ENCODE assay signal across 23 mouse cellular contexts in genomic region chr9:22028467-22028866, GRCm38 (mm10). TPM values are rescaled to one million over a fixed set of nuclear protein-coding genes. Genes with fewer than 3 reads are reported as not detected.
A peak's percentile ranks its signal among the peaks of the same experiment; 100 is the strongest.
DNase-seq lines count a peak whose midpoint lies in the region; ATAC-seq lines count a peak whose summit lies in the region.
"Had no signal": no experiment of that assay in that cellular context is flagged by ENCODE, and none has a peak within 500 bp of the region (broad histone marks: within the 10 kb centered on the region; RNA-seq: fewer than 3 reads in every experiment).

No protein-coding gene starts in this region.

- no peaks in the 10 kb centered on the region for H3K9me3 ChIP-seq in hindbrain, embryonic 10.5 days
- no peaks in the 10 kb centered on the region for H3K9me3 ChIP-seq in hindbrain, embryonic 14.5 days (ENCODE audit: control insufficient read depth, low read length)
- no peaks in the 10 kb centered on the region for H3K9me3 ChIP-seq in midbrain, embryonic 13.5 days
- H3K9me3 ChIP-seq in midbrain, embryonic 15.5 days = no peaks in the 10 kb centered on the region
- H3K9me3 ChIP-seq: liver, embryonic 15.5 days had no signal

- peaks cover 6% of the 10 kb centered on the region; the same call in 1 of the 2 replicates for H3K27me3 ChIP-seq in hindbrain, embryonic 10.5 days (ENCODE audit: insufficient read depth, poor library complexity, severe bottlenecking)
- H3K27me3 ChIP-seq in hindbrain, embryonic 14.5 days (ENCODE audit: control insufficient read depth, insufficient read depth, low read length) = no peaks in the 10 kb centered on the region
- H3K27me3 ChIP-seq in midbrain, embryonic 13.5 days = no peaks in the 10 kb centered on the region
- no peaks in the 10 kb centered on the region for H3K27me3 ChIP-seq in midbrain, embryonic 15.5 days (replicated peaks)
- H3K27me3 ChIP-seq: liver, embryonic 15.5 days had no signal

- peaks cover 86% of the 10 kb centered on the region for H3K36me3 ChIP-seq in hindbrain, embryonic 10.5 days
- H3K36me3 ChIP-seq in hindbrain, embryonic 14.5 days (replicated peaks; ENCODE audit: control insufficient read depth, insufficient read depth) = peaks cover 89% of the 10 kb centered on the region
- peaks cover 88% of the 10 kb centered on the region for H3K36me3 ChIP-seq in midbrain, embryonic 13.5 days
- H3K36me3 ChIP-seq in midbrain, embryonic 15.5 days (replicated peaks) = peaks cover 53% of the 10 kb centered on the region
- H3K36me3 ChIP-seq: liver, embryonic 15.5 days had no signal

- H3K9ac ChIP-seq in hindbrain, embryonic 14.5 days = no peak overlapping the region
- H3K9ac ChIP-seq in midbrain, embryonic 13.5 days (replicated peaks) = no peak overlapping the region
- H3K9ac ChIP-seq in midbrain, embryonic 15.5 days = no peak overlapping the region
- H3K9ac ChIP-seq: liver, embryonic 15.5 days had no signal

- ATAC-seq in hindbrain, embryonic 14.5 days (ENCODE audit: low FRiP score) = no peak
- peak; percentile 21; the same call in 1 of the 2 replicates for ATAC-seq in midbrain, embryonic 13.5 days
- no peak for ATAC-seq in midbrain, embryonic 15.5 days (replicated peaks)

- peak overlapping the region; percentile 0; the same call in 1 of the 2 replicates for H3K4me3 ChIP-seq in hindbrain, embryonic 10.5 days
- H3K4me3 ChIP-seq in hindbrain, embryonic 14.5 days (replicated peaks; ENCODE audit: low read length) = no peak overlapping the region
- no peak overlapping the region for H3K4me3 ChIP-seq in midbrain, embryonic 13.5 days (replicated peaks)
- H3K4me3 ChIP-seq in midbrain, embryonic 15.5 days = no peak overlapping the region
- H3K4me3 ChIP-seq: gastrocnemius, adult 2 months; liver, embryonic 15.5 days had no signal

- peaks cover 70% of the 10 kb centered on the region for H3K4me1 ChIP-seq in hindbrain, embryonic 10.5 days (replicated peaks)
- H3K4me1 ChIP-seq in hindbrain, embryonic 14.5 days (replicated peaks; ENCODE audit: control insufficient read depth, insufficient read depth, low read length) = no peaks in the 10 kb centered on the region
- peaks cover 34% of the 10 kb centered on the region for H3K4me1 ChIP-seq in midbrain, embryonic 13.5 days (replicated peaks)
- H3K4me1 ChIP-seq in midbrain, embryonic 15.5 days = 0 out of 2 replicates have a peak, but pooled peaks cover 3% of the 10 kb centered on the region

- DNase-seq in hindbrain, embryonic 10.5 days (ENCODE audit: low spot score) = peak; percentile 76
- DNase-seq in hindbrain, embryonic 14.5 days (ENCODE audit: low spot score) = no peak
- peak; percentile 79 for DNase-seq in embryo, embryonic 10.5 days (ENCODE audit: low spot score)
- peak; percentile 36 for DNase-seq in mesoderm, embryonic 11.5 days (ENCODE audit: low read depth, low spot score)
- DNase-seq in c-Kit-positive CD71-positive TER-119-positive erythroid progenitor cells, embryonic 14.5 days (ENCODE audit: low spot score) = no peak
- DNase-seq: B cell, adult 2 months; cerebellum, adult 9-11 months; gastrocnemius, adult 2 months; heart, postnatal 10 days; kidney, adult 18-20 months; layer of hippocampus, postnatal 36 days; right cerebral cortex, postnatal 14 days; spleen, adult 18-20 months; thymus, adult 18-20 months had no signal

- WGBS in hindbrain, embryonic 10.5 days = 29% methylated on average over 7 of the region's 7 CpGs
- WGBS in hindbrain, embryonic 14.5 days = 19% methylated on average over 7 of the region's 7 CpGs
- 31% methylated on average over 7 of the region's 7 CpGs for WGBS in midbrain, embryonic 13.5 days
- 24% methylated on average over 7 of the region's 7 CpGs for WGBS in midbrain, embryonic 15.5 days

- no peak overlapping the region for H3K4me2 ChIP-seq in hindbrain, embryonic 14.5 days (replicated peaks)
- H3K4me2 ChIP-seq in midbrain, embryonic 13.5 days (replicated peaks) = no peak overlapping the region
- H3K4me2 ChIP-seq in midbrain, embryonic 15.5 days = no peak overlapping the region
- H3K4me2 ChIP-seq: heart, embryonic 11.5 days; liver, embryonic 15.5 days had no signal

- H3K27ac ChIP-seq in hindbrain, embryonic 10.5 days = peak overlapping the region; percentile 73
- H3K27ac ChIP-seq in hindbrain, embryonic 14.5 days = no peak overlapping the region
- H3K27ac ChIP-seq in midbrain, embryonic 13.5 days = 0 out of 2 replicates have a peak overlapping the region, but pooled peaks have one; percentile 45
- H3K27ac ChIP-seq in midbrain, embryonic 15.5 days = no peak overlapping the region
- H3K27ac ChIP-seq: gastrocnemius, adult 2 months; kidney, postnatal 0 days; liver, embryonic 15.5 days; macrophage had no signal

RNA-seq across cellular contexts. Expression of gene Elavl3, which starts 23.4 kb away (rescaled TPM):
- 22.7 and 57.1 TPM in 2 replicates for polyA plus RNA-seq in hindbrain, embryonic 10.5 days (2016; fragmentation: Nextera tagmentation; extraction: Ambion mirVana)
- 129 and 130 TPM in 2 replicates for polyA plus RNA-seq in hindbrain, embryonic 14.5 days (2014; fragmentation: Nextera tagmentation; extraction: Ambion mirVana)
- polyA plus RNA-seq in midbrain, embryonic 13.5 days (2015; fragmentation: Nextera tagmentation; extraction: Ambion mirVana) = 84.4 and 89.4 TPM in 2 replicates
- polyA plus RNA-seq in midbrain, embryonic 15.5 days (2015; fragmentation: Nextera tagmentation; extraction: Ambion mirVana) = 110 and 113 TPM in 2 replicates
- polyA plus RNA-seq: macrophage had no signal

RNA-seq across cellular contexts. Expression of gene Prkcsh, which starts 25.9 kb away (rescaled TPM):
- 115 and 120 TPM in 2 replicates for polyA plus RNA-seq in hindbrain, embryonic 10.5 days (2016; fragmentation: Nextera tagmentation; extraction: Ambion mirVana)
- polyA plus RNA-seq in hindbrain, embryonic 14.5 days (2014; fragmentation: Nextera tagmentation; extraction: Ambion mirVana) = 70.1 and 73.6 TPM in 2 replicates
- polyA plus RNA-seq in midbrain, embryonic 13.5 days (2015; fragmentation: Nextera tagmentation; extraction: Ambion mirVana) = 94.7 and 99.3 TPM in 2 replicates
- polyA plus RNA-seq in midbrain, embryonic 15.5 days (2015; fragmentation: Nextera tagmentation; extraction: Ambion mirVana) = 94.6 and 103 TPM in 2 replicates

RNA-seq across cellular contexts. Expression of gene Ccdc151, which starts 26.0 kb away (rescaled TPM):
- 5.1 and 6.7 TPM in 2 replicates for polyA plus RNA-seq in hindbrain, embryonic 10.5 days (2016; fragmentation: Nextera tagmentation; extraction: Ambion mirVana)
- polyA plus RNA-seq in hindbrain, embryonic 14.5 days (2014; fragmentation: Nextera tagmentation; extraction: Ambion mirVana) = 4.1 and 6.2 TPM in 2 replicates
- 3.9 and 4.9 TPM in 2 replicates for polyA plus RNA-seq in midbrain, embryonic 13.5 days (2015; fragmentation: Nextera tagmentation; extraction: Ambion mirVana)
- polyA plus RNA-seq in midbrain, embryonic 15.5 days (2015; fragmentation: Nextera tagmentation; extraction: Ambion mirVana) = 4.8 and 6.4 TPM in 2 replicates
- polyA plus RNA-seq: heart, embryonic 11.5 days; liver, embryonic 15.5 days had no signal

RNA-seq across cellular contexts. Expression of gene Rgl3, which starts 39.2 kb away (rescaled TPM):
- polyA plus RNA-seq in hindbrain, embryonic 10.5 days (2016; fragmentation: Nextera tagmentation; extraction: Ambion mirVana) = 3.7 and 5.7 TPM in 2 replicates
- polyA plus RNA-seq in hindbrain, embryonic 14.5 days (2014; fragmentation: Nextera tagmentation; extraction: Ambion mirVana) = 1.3 and 1.9 TPM in 2 replicates
- 1.0 and 1.4 TPM in 2 replicates for polyA plus RNA-seq in midbrain, embryonic 13.5 days (2015; fragmentation: Nextera tagmentation; extraction: Ambion mirVana)
- 1.1 and 1.8 TPM in 2 replicates for polyA plus RNA-seq in midbrain, embryonic 15.5 days (2015; fragmentation: Nextera tagmentation; extraction: Ambion mirVana)

RNA-seq across cellular contexts. Expression of gene Gm49318, which starts 42.6 kb away (rescaled TPM):
- not detected in 2 replicates for polyA plus RNA-seq in hindbrain, embryonic 10.5 days (2016; fragmentation: Nextera tagmentation; extraction: Ambion mirVana)
- polyA plus RNA-seq in hindbrain, embryonic 14.5 days (2014; fragmentation: Nextera tagmentation; extraction: Ambion mirVana) = not detected in 2 replicates
- polyA plus RNA-seq in midbrain, embryonic 13.5 days (2015; fragmentation: Nextera tagmentation; extraction: Ambion mirVana) = not detected in 2 replicates
- not detected in 2 replicates for polyA plus RNA-seq in midbrain, embryonic 15.5 days (2015; fragmentation: Nextera tagmentation; extraction: Ambion mirVana)
- polyA plus RNA-seq: gonadal fat pad, adult 2 months; heart, embryonic 11.5 days; kidney, postnatal 0 days; limb, embryonic 14.5 days; liver, embryonic 15.5 days; lung, embryonic 16.5 days; macrophage had no signal

Comparison
In these comparisons a context has a peak if more than half of its experiments do, and no peak if none do; other contexts are left out.
1. DNase-seq: peak in hindbrain, embryonic 10.5 days (single experiment), embryo, embryonic 10.5 days (single experiment) and mesoderm, embryonic 11.5 days (single experiment); none in hindbrain, embryonic 14.5 days (single experiment) and c-Kit-positive CD71-positive TER-119-positive erythroid progenitor cells, embryonic 14.5 days (single experiment).
2. H3K27ac ChIP-seq: peak in hindbrain, embryonic 10.5 days (single experiment) and midbrain, embryonic 13.5 days (single experiment); none in hindbrain, embryonic 14.5 days (single experiment) and midbrain, embryonic 15.5 days (single experiment).